Mouse (Mus musculus) adipocyte (in vitro differentiated cells): Measurements from ENCODE around the gene Cdyl.

Experiments
- DNase-seq: peaks from one replicate; pipeline ENCODE4 v3.0.0-alpha.2; 2016; ENCODE audit warnings: low spot score

Cdyl gene

DNA sequence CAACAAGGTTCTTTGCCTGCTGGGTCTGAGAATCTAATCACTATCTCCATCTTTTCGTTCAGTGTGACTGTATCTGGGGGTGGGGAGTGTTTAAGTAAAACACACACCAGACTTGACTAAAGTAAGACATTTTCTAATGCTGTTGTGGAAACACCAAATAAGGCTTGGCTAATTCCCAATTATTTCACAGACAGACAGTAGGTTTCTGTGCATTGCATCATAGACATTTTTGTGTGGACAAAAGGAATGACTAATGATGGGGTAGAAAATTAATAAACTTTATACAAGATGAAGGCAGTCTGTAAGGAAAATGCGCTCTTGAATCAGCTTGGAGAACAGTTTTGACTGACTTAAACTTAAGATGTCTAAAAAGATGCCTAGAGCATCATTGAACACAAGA is 100.7 kb downstream of the Cdyl start:
- DNase-seq = no peak

DNA sequence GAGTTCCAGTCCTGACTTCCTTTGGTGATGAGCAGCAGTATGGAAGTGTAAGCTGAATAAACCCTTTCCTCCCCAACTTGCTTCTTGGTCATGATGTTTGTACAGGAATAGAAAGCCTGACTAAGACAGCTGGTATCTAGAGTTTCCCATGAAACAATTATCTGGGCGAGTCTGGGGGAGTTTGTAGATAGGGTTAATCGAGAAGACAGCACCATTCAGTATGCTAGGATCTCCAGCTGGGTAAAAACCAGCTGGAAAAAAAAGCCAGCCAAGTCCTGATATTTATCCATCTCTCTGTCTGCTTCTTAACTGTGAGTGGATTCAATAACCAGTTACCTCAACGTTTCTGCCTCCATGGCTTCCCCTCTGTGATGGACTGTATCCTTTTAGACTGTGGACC is 104.9 kb downstream of the Cdyl start:
- DNase-seq = no peak

DNA sequence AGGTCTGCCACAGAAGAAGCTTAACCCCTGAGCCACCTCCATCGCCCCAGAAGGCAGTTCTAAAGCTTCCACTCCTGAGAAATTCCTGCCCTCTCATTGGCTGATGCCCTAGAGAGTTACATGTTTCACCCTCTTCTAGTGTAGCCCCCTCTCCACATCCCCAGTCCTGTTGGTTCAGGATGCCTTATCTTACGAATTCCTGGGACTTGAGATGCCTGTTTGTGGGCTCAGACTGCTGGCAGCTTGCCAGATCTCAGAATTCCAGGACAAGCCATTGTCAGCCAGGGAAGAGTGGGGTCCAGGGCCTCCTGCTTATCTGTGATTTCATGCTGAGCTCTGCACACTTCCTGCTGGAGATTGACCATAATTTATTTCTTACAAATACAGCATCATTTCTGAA is 106.2 kb downstream of the Cdyl start:
- no peak for DNase-seq

DNA sequence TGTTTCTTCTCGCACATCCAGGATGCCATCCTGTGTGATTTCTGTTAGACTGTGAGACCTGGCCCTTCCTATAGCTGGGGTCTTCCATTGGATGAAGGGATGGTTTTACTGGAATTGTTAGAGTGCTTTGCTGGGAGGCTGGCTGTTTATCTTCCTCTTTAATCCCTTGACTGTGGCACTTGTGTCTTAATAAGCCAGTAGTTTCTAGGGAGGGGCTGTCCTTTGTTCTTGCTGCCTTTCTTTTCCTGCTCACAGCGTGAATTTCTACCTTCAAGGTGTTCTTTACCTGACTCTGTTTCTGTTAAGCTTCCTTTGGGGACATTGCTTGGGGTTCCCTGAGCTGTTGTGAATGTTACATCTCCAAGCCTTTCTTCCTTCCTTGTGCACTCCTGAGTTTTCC is 110.0 kb downstream of the Cdyl start:
- DNase-seq = no peak

DNA sequence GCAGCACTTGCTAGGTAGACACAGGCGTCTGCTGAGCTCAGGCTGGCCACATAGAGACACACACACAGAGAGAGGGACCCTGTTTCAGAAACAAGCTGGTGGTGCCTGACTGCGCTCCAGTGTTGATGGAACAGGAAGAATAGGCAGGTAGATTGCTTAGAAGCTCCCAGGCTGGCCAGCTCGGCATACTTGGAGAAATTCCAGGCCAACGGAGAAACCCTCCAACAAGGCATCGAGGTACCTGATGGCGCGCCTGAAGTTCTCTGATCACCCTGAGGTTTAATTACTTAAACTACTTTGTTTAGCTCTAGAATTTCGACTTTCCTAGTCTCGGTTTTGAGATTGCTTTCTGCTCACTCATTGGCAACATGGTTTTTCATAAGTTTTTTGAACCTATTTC is 110.8 kb downstream of the Cdyl start:
- no peak for DNase-seq

DNA sequence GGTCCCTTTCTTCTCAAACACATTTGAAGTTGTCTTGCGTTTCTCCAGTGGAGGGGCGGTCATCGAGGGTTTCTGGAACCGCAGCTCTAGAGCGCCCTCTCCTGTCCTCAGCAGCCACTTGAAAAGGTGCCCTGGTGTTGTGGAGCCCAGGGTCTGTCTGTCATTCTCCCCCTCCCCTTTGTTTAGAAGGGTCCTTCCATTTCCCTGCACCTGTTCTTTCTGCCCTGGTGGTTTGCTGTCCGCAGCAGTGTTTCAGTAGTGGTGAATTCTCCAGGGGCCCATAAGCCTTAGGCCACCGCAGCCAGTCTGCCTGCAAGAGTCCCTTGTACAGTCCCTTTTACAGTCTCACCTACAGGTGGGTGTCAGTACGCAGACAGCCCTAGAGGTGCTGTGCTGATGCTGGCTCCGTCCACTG is 112.3 kb downstream of the Cdyl start:
- DNase-seq = peak; percentile 6

DNA sequence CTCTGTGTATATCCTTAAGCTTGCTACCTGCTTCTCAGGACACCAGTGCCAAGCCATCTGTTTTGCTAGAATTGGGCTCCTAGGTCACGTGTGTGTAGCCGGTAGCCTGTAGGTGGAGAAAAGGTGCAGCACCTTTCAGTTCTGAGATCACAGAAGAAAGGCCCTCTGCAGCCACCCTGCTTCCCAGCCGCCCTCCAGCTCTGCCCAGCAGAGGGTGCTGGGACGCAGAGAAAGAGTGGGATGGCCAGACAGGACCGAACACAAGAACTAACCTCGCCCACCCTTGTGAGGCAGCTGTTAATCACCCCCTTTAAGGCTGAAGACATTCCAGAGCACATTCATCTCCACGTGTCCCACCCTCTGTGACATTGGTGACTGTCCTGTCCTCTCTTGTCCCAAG is 114.1 kb downstream of the Cdyl start:
- DNase-seq = no peak

DNA sequence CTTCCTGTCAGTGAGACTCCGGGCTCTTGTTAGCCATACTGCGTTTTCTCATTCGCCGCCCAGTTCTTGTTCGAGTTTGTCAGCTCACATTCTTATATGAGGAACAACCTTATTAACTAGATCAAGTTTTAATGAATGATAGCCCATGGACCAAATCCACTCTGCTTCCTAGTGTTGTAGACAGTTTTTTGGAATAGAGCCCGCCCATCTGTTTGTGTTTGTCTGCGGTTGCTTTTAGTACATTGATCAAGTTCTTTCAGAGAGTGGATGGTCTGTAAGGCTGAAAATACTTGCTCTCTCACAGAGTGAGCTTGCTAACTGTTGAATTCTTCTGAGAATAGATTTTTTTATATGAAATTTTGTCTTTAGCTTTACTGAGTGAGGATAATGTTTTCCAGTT is 116.5 kb downstream of the Cdyl start:
- DNase-seq = no peak

DNA sequence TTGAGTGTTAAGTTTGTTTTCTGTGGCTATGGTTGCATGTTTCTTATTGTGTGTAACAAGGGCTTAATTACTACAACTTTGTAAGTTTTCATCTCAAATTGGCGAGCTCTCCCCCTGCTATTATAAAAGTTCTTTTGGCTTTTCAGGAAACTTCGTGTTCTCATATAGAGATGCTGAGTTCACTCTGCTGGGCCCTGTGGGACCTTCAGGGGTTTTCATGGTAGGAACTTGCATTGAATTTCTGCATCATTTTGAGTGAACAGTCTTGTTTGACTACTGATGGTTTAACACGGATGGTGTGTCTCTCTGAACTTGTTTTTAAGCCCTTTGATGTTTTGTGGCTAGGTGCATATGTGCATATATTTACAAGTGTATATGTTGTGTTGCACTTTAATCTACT is 121.1 kb downstream of the Cdyl start:
- no peak for DNase-seq

DNA sequence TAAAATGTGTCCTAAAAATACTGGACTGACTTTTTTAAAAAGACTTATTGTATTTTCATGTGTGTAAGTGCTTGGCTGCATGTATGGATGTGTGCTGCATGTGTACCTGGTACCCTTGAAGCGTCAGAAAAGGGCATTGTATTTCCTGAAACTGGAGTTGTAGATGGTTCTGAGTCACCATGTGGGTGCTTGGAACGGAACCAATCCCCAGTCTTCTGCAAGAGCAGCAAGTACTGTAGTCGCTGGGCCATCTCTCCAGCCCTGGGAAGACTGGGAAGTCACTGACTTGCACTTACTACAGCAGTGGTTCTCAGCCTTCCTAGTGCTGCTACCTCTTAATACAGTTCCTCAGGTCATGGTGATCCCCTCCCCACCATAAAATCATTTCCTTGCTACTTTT is 122.1 kb downstream of the Cdyl start:
- no peak for DNase-seq

DNA sequence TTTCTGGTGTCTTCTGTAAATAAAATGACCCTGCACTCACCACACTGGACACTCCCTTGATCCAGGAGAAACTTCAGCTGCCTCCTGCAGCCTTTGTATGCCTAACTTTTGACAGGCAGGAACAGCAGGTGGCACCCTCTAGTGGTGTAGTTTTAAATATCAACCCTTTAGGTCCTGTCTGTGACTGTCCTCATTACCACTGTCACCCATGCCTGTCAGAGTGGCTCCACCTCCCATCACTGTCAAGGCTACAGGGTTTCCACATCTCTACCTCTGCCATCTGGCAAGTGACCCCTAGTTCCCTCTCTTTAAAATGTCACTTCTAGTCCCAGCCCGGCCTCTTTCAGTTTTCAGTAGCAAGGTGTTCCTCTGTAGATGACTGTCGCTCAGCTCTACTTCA is 123.3 kb downstream of the Cdyl start:
- peak; percentile 74 for DNase-seq

DNA sequence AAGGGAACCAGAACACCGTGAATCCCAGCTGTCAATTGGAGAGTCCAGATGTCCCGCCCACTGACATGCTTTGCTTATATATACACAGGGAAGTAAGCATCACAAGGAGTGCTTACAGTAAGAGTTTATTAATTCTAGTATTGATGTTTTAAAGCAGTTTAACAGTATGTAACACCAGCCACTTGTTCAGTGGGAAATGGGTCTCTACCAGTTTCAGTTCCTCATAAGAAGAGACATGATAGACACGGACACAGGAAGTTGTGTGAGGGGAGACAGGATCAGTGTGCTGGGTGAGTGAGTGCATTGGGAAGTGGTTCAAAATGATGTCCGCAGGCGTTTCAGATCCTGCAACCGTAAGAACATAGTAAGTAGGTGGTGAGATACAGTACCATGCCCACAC is 123.9 kb downstream of the Cdyl start:
- no peak for DNase-seq

DNA sequence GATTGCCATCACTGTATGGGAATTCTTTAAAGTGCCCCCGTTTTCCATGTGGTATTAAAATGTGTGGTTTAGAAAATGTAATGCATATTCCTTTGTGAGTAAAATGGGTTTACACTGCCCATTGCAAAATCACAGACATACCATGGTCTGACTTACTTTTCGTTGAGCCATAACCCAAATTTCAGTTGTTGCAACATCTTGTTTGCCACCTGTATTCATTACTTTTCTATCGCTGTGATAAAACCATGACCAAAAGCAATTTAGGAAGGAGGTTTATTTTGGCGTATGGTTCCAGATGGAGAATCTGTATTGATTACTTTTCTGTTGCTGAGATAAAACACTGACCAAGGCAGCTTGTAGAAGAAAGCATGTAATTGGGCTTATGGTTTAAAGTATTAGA is 124.6 kb downstream of the Cdyl start:
- DNase-seq = no peak

DNA sequence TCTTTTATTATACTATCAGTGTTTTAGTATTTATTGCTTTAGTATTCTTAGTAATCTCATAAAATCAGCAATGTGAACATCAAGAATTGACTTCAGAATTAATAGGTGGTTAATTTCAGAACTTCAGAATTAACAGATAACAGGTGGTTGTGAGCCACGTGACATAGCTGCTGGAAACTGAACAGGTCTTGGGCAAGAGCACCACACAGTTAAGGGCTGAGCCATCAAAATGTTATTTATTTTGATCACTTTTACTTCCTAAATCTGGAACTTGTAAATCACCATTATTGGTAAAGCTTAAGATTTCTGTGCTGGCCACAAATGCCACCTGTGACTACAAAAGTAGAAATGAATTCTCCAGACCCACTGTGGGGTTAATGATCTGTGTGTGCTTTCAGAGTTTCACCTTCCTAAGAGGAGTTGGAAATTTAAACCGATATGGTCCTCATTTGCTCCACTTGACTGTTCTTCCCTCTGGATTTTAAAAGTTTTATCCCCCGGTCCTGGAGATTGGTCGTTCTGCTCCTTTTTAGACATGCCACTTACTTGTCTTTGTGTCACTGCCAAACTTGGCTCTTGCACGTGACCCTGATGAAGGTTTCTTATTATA is 125.8 kb downstream of the Cdyl start:
- DNase-seq = no peak

DNA sequence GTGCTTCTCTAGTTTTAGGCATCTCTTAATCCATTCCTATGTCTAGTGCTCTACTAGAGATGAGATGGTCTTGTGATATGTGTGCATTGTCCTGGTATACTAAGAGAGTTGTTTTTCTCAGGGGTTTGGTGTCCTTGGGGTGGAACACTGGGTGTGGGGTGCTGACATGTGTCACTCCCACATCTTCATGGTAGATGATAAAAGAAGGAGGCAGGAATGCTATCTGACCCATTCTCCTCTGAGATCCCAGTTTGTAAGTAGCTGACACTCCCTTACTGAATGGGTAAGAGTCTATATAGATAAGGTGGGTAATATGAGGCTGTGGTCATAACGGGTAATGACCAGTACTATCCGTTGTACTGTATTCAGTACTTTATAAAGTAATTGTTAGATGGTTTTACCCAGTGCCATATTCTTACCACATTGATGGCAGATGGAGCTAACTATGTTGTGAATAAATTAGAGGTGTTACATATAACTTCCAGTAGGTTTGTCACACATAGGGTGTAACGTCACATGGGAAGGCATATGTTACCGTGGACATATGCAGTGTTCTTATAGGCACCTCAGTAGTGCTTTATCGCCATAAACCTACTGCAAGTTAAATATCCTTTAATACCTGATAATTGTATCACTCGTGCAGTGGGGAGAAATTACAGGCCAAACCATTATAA is 127.2 kb downstream of the Cdyl start:
- no peak for DNase-seq

DNA sequence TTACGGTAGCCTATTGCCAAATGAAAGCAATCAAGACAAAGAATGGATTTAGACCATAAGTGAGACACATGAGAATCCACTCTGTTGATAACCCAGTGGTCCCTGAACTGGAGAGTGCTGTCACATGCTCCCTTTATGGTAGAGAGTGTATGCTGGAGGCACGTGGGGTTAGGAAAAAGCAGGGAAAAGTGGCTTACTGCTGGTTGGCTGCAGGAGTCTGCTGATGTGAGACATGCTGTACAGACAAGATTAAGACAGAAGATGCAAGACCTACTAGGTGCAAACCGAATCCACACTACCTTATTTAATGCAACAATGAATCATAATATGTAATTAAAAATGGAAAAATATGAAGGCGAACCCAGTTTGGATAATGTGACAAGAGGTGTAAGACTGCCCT is 129.9 kb downstream of the Cdyl start:
- DNase-seq = no peak

DNA sequence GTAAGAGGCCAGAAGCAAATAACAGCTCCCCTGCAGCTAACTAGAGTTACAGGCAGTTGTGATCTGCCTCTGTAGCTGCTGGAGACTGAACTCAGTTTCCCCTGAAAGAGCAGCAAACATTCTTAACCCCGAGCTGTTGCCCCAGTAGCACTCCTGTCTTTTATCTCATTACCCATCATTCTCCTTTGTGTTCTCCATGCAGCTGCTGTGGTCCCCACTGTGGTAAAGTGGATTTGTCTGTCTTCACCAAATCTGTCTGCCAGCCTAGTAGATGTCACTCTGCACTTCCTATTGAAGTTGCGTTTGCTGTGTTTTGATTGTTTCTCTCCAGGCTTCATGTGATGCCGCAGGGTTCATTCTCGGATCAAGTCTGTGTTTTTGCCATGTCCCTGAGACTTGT is 130.8 kb downstream of the Cdyl start:
- DNase-seq = no peak

DNA sequence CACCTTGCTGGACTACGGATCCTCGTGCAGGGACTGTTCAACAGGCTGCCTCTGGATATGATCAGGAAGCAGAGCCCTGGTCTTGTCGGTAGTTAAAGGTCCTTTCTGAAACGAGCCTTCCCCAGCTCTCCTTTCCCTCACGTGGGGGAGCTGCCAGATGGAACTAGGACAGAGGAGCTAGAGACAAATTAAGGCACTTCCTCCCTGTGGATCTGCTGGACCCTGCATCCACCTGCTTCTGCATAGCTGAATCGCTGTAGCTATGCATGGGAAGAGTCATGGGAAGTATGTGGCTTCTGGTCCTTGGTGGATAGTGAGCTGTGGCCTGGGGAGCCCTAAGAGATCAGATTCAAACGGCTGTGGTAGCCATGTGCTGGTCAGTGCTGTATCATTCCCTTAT is 134.7 kb downstream of the Cdyl start:
- DNase-seq = no peak

DNA sequence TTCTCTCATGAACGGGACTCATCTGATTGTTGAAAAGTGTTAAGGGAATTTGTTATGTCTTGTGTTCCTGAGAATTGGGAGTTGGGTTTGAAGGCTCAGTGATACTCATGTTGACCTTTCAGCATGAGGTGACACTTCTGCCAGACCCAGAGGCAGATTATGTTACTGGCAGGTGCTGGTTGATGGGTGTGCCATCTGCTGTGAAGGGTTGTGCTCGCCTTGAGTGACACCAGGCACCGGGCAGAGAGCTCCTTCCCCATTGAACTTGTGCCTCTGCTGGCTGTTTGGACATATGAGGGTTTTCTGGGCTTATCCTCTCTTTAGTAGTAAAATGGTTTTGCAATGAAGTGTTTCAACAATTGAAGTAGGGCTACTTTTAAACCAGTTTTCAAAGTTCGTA is 135.1 kb downstream of the Cdyl start:
- DNase-seq = no peak

DNA sequence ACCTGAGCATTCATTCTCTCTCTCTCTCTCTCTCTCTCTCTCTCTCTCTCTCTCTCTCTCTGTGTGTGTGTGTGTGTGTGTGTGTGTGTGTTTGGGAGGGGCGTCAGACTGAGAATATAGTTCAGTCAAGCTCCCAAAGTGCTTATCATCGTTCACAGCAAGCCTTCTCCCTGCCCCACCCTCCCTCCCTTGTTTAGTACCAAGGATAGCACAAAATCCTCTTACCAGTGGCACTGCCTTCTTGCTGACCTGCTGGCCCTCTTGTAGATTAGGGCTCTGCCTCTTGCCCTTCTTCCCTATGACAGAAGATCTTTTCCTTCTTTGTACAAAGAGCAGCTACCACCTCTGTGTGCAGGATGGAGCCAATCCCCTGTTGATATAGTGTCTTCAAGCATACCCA is 136.3 kb downstream of the Cdyl start:
- no peak for DNase-seq

DNA sequence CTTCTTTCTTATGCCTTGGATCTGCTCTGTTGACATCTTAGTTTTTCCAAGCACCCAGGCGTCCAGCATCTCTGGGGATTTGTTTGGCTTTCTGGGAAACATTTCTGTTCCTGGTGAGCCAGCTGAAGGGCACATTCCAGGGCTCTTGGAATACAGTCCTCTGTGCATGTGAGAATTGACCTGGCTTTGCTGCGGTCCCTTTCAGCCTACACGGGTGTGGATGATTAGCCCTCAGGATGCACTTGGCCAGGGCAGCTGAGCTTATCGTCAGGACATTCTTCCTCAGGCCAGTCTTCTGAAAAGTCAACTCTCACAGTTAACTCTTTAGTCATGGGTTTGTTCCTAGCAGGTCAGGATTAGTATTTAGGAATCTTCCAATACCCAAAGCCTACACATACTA is 136.7 kb downstream of the Cdyl start:
- DNase-seq = no peak

DNA sequence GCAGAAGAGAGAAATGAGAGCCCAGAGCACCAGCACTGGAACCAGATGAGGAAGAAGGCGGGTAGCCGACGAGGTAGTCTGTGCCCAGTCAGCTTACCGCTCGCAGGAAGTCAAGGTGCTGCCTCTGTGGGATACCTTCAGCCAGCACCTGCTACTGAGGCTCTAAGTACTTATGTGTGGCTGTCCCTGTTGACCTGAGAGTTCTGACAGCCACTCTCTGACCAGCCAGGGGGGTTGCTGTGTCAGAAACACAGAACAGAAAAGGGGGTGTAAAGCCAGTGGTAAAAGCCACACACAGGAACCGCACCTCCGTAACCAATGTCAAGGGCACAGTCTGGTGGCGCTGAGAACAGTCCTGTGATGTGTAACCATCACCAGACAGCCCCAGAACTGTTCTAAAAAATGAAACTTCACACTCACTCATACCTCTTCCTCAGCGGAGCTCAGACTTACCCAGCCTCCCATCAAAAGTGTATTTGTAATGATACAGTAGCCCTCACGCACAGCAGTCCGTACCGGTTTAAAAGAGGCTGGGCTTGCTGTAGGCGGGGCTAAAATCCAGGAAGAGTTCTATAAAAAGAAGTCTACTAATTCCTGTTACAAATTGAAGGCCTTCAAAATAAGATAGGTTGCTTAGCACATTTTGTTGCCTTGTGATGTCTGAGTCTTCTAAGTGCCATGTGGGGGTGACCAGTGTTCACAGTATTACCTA is 138.3 kb downstream of the Cdyl start:
- DNase-seq = no peak

DNA sequence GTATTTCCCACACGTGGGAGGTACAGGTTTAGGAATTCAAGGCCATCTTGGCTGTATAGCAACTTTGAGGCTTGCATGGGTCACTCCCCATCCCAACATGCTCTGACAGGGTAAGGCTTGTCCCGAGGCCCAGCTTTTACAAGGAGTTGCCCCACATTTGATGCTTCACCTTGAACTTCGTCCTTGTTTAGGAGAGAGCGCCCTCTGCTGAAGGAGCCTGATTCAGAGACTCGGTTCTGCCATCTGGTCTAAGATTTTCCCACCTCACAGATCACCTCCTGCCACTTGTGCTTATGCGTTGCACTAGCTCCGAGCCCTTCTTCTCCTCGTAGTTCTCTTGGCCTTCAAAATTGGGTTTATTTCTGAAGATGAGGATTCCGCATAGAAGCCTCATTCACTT is 139.0 kb downstream of the Cdyl start:
- no peak for DNase-seq

DNA sequence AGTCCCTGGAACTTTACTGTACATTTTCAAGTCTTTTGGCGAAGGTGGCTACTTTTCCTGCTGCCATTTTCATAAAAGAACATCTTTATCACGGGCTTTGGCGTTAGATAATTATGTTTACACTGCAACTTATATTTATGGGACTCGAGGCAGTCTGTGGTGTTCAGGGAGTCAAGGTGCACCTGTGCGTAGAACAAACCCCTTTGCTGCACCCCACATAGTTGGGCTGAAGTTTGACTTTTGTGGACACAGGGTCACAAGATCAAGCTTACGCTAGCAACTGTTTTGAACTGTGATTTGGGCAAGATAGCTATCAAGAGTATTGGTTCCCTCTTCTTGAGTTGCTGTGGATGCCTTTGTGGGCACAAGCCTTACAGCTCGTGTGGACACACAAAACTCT is 140.6 kb downstream of the Cdyl start:
- DNase-seq = no peak
